Comparison of ENCODE assay signal across 11 mouse cellular contexts in the genomic region with DNA sequence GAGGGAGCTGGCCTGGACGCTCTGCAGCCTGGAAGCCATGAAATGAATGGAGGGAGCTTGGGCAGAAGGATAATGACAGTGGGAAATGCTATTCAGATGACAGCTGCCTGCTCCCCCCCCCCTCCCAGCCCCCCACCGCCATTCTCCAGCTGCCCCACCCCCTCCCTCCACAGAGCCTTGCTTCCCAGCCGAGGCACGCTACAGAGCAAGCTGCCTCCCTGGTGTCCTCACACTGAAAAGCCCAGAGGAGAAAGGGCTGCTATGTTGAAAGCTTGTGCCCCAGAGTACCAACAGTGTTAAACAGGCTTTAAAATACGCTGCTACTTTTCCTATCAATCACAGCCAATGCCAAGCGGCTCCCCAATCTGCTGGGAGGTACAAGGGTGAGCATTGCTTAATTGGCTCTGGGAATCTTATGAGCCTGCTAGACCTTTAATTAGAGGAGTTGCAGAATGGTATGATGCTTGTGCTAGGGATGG. TPM values are rescaled to one million over a fixed set of nuclear protein-coding genes. Genes with fewer than 3 reads are reported as not detected.
DNase-seq lines count a peak whose midpoint lies in the region; ATAC-seq lines count a peak whose summit lies in the region.
"Had no signal": no experiment of that assay in that cellular context is flagged by ENCODE, and none has a peak within 500 bp of the region (broad histone marks: within the 10 kb centered on the region; RNA-seq: fewer than 3 reads in every experiment).

No protein-coding gene starts in this region.

- peak overlapping the region; percentile 19 for H3K4me2 ChIP-seq in hindbrain, embryonic 14.5 days (replicated peaks)
- H3K4me2 ChIP-seq in midbrain, embryonic 15.5 days = no peak overlapping the region; the same call in 1 of the 2 replicates
- H3K4me2 ChIP-seq: liver, embryonic 13.5 days had no signal

- no peak overlapping the region for H3K4me3 ChIP-seq in hindbrain, embryonic 14.5 days (replicated peaks; ENCODE audit: low read length)
- no peak overlapping the region for H3K4me3 ChIP-seq in midbrain, embryonic 15.5 days
- H3K4me3 ChIP-seq: liver, embryonic 13.5 days had no signal

- H3K36me3 ChIP-seq in hindbrain, embryonic 14.5 days (replicated peaks; ENCODE audit: control insufficient read depth, insufficient read depth) = no peaks in the 10 kb centered on the region
- H3K36me3 ChIP-seq in midbrain, embryonic 15.5 days (replicated peaks) = no peaks in the 10 kb centered on the region
- H3K36me3 ChIP-seq: liver, embryonic 13.5 days had no signal

- 1% methylated on average over 6 of the region's 6 CpGs for WGBS in hindbrain, embryonic 14.5 days
- WGBS in midbrain, embryonic 15.5 days = 3% methylated on average over 6 of the region's 6 CpGs

- DNase-seq in adrenal gland, postnatal 10 days = peak; percentile 38
- no peak for DNase-seq in adrenal gland, postnatal 36 days
- DNase-seq in embryo, embryonic 10 days (ENCODE audit: low spot score) = peak; percentile 59
- no peak for DNase-seq in hindbrain, embryonic 14.5 days (ENCODE audit: low spot score)
- DNase-seq in spleen, postnatal 14 days (ENCODE audit: low spot score in 2 of 2) = no peak
- no peak for DNase-seq in right cerebral cortex, postnatal 36 days (ENCODE audit: low spot score in 2 of 2)
- DNase-seq in urinary bladder, postnatal 14 days (ENCODE audit: low spot score) = no peak
- DNase-seq: liver, embryonic 13.5 days had no signal

- H3K27ac ChIP-seq in hindbrain, embryonic 14.5 days = 0 out of 2 replicates have a peak overlapping the region, but pooled peaks have one; percentile 9
- peak overlapping the region; percentile 11; the same call in 1 of the 2 replicates for H3K27ac ChIP-seq in midbrain, embryonic 15.5 days
- H3K27ac ChIP-seq: liver, embryonic 13.5 days had no signal

- H3K4me1 ChIP-seq in hindbrain, embryonic 14.5 days (replicated peaks; ENCODE audit: control insufficient read depth, insufficient read depth, low read length) = peaks cover 6% of the 10 kb centered on the region; the same call in 1 of the 2 replicates
- H3K4me1 ChIP-seq in midbrain, embryonic 15.5 days = peaks cover 22% of the 10 kb centered on the region

- ATAC-seq in hindbrain, embryonic 14.5 days (ENCODE audit: low FRiP score) = peak; percentile 79
- ATAC-seq in midbrain, embryonic 15.5 days (replicated peaks) = peak; percentile 79

- no peaks in the 10 kb centered on the region for H3K27me3 ChIP-seq in hindbrain, embryonic 14.5 days (ENCODE audit: control insufficient read depth, insufficient read depth, low read length)
- H3K27me3 ChIP-seq in midbrain, embryonic 15.5 days (replicated peaks) = no peaks in the 10 kb centered on the region
- H3K27me3 ChIP-seq: liver, embryonic 13.5 days had no signal

- no peak overlapping the region for H3K9ac ChIP-seq in hindbrain, embryonic 14.5 days
- no peak overlapping the region for H3K9ac ChIP-seq in midbrain, embryonic 15.5 days
- H3K9ac ChIP-seq: liver, embryonic 13.5 days had no signal

- H3K9me3 ChIP-seq in hindbrain, embryonic 14.5 days (ENCODE audit: control insufficient read depth, low read length) = no peaks in the 10 kb centered on the region
- H3K9me3 ChIP-seq in midbrain, embryonic 15.5 days = no peaks in the 10 kb centered on the region
- H3K9me3 ChIP-seq: liver, embryonic 13.5 days had no signal

RNA-seq across cellular contexts. Expression of gene Ifnk, which starts 26.5 kb away (rescaled TPM):
- total RNA-seq in adrenal gland, postnatal 10 days (2021) = not detected
- not detected for total RNA-seq in adrenal gland, postnatal 36 days (2021)
- polyA plus RNA-seq in hindbrain, embryonic 14.5 days (2014; fragmentation: Nextera tagmentation; extraction: Ambion mirVana) = 0.25 TPM in 1 of 2 replicates, not detected in the other
- polyA plus RNA-seq in midbrain, embryonic 15.5 days (2015; fragmentation: Nextera tagmentation; extraction: Ambion mirVana) = not detected in 2 replicates
- total RNA-seq: common myeloid progenitor, adult 5-6 weeks had no signal
- polyA plus RNA-seq: heart, postnatal 0 days had no signal

RNA-seq across cellular contexts. Expression of gene Mob3b, which starts 31.9 kb away (rescaled TPM):
- 10 to 100 TPM; 20.9 to 24.1 TPM for total RNA-seq in adrenal gland, postnatal 10 days (2021)
- total RNA-seq in adrenal gland, postnatal 36 days (2021) = 10 to 100 TPM; 28.9 to 31.8 TPM
- 3.4 and 4.0 TPM in 2 replicates for polyA plus RNA-seq in hindbrain, embryonic 14.5 days (2014; fragmentation: Nextera tagmentation; extraction: Ambion mirVana)
- 5.6 and 5.8 TPM in 2 replicates for polyA plus RNA-seq in midbrain, embryonic 15.5 days (2015; fragmentation: Nextera tagmentation; extraction: Ambion mirVana)

Comparison
In these comparisons a context has a peak if more than half of its experiments do, and no peak if none do; other contexts are left out.
1. DNase-seq: peak in adrenal gland, postnatal 10 days (single experiment) and embryo, embryonic 10 days (single experiment); none in adrenal gland, postnatal 36 days (0 of 2), hindbrain, embryonic 14.5 days (single experiment), spleen, postnatal 14 days (0 of 2), right cerebral cortex, postnatal 36 days (0 of 2) and urinary bladder, postnatal 14 days (single experiment).